Mouse (Mus musculus) thymus, adult 18-20 months (tissue): Measurements from ENCODE around the gene Calu.
"Not testable (repeated sequence)": the region's sequence is repeated elsewhere in the genome, so short reads cannot be mapped to it uniquely, and the experiment has no call there.

Experiments
- DNase-seq, 2 experiments: peaks; one replicate each; pipeline ENCODE4 v3.0.0; 2022; ENCODE audit warnings: mixed read lengths in 2 of 2

Gene Calu

GRCm38 (mm10) chr6:29347665-29348370 lies at the start of gene Calu:
TSS of gene Calu (plus strand) at chr6:29348069.
- peak; percentile 98 to 99 for DNase-seq

GRCm38 (mm10) chr6:29299112-29299511 lies 48.8 kb upstream of the Calu start:
- no peak for DNase-seq

- no peak for DNase-seq
Measured at GRCm38 (mm10) chr6:29303251-29303650, 44.6 kb upstream of the Calu start.

GRCm38 (mm10) chr6:29303726-29304125 lies 44.1 kb upstream of the Calu start:
- DNase-seq, result no peak

- no peak for DNase-seq
Measured at GRCm38 (mm10) chr6:29305462-29305861, 42.4 kb upstream of the Calu start.

- no peak for DNase-seq
Measured at GRCm38 (mm10) chr6:29308846-29309605, 38.8 kb upstream of the Calu start.

- DNase-seq, result no peak
Measured at GRCm38 (mm10) chr6:29313690-29314202, 34.1 kb upstream of the Calu start.

GRCm38 (mm10) chr6:29317286-29317685 lies 30.6 kb upstream of the Calu start:
- DNase-seq, result no peak

- DNase-seq, result no peak
Measured at GRCm38 (mm10) chr6:29317941-29318340, 29.9 kb upstream of the Calu start.

- DNase-seq, result no peak
Measured at GRCm38 (mm10) chr6:29318879-29319278, 29.0 kb upstream of the Calu start, which contains the start of gene Fam71f1. TSS of gene Fam71f1 (plus strand) at chr6:29319140.

- no peak for DNase-seq
Measured at GRCm38 (mm10) chr6:29321586-29321985, 26.3 kb upstream of the Calu start.

- no peak for DNase-seq
Measured at GRCm38 (mm10) chr6:29322147-29322546, 25.7 kb upstream of the Calu start.

GRCm38 (mm10) chr6:29322735-29323134 lies 25.1 kb upstream of the Calu start:
- DNase-seq, result no peak

GRCm38 (mm10) chr6:29326961-29327360 lies 20.9 kb upstream of the Calu start:
- DNase-seq, result no peak

GRCm38 (mm10) chr6:29329514-29329913 lies 18.4 kb upstream of the Calu start:
- no peak for DNase-seq

- DNase-seq, result not testable (repeated sequence)
Measured at GRCm38 (mm10) chr6:29346512-29346911, 1.4 kb upstream of the Calu start.

- DNase-seq, result no peak
Measured at GRCm38 (mm10) chr6:29347189-29347588, 680 bp upstream of the Calu start.

- no peak for DNase-seq
Measured at GRCm38 (mm10) chr6:29348371-29348724, 479 bp downstream of the Calu start.

- DNase-seq, result no peak
Measured at GRCm38 (mm10) chr6:29351613-29352012, 3.7 kb downstream of the Calu start.

GRCm38 (mm10) chr6:29352816-29353215 lies 4.9 kb downstream of the Calu start:
- no peak for DNase-seq

GRCm38 (mm10) chr6:29359386-29359785 lies 11.5 kb downstream of the Calu start:
- no peak for DNase-seq

- no peak for DNase-seq
Measured at GRCm38 (mm10) chr6:29360211-29360610, 12.3 kb downstream of the Calu start.

- DNase-seq, result no peak
Measured at GRCm38 (mm10) chr6:29362246-29363128, 14.6 kb downstream of the Calu start.
